Mouse (Mus musculus): Measurements from ENCODE around the gene AC124502.3. TPM values are rescaled to one million over a fixed set of nuclear protein-coding genes. Genes with fewer than 3 reads are reported as not detected.

Gene AC124502.3
- polyA plus RNA-seq, 1 experiment, result 0.34 TPM

- DNase-seq (ENCODE audit: low read depth), result no peak
Observed at GRCm38 (mm10) chr19:5032686-5033085, 6.0 kb upstream of the AC124502.3 start.

GRCm38 (mm10) chr19:5036577-5036976, 2.1 kb upstream of the AC124502.3 start:
- DNase-seq (ENCODE audit: low read depth), result no peak

GRCm38 (mm10) chr19:5037678-5038571, 766 bp upstream of the AC124502.3 start:
- DNase-seq (ENCODE audit: low read depth), result no peak

GRCm38 (mm10) chr19:5039301-5040114, 817 bp downstream of the AC124502.3 start:
- DNase-seq (ENCODE audit: low read depth), result no peak

GRCm38 (mm10) chr19:5040862-5041523, 2.3 kb downstream of the AC124502.3 start, which contains the start of gene Brms1:
Gene Brms1, plus strand, starts transcription at chr19:5041354.
- DNase-seq (ENCODE audit: low read depth), result no peak

- no peak for DNase-seq (ENCODE audit: low read depth)
Observed at GRCm38 (mm10) chr19:5041588-5041987, 2.9 kb downstream of the AC124502.3 start.

- no peak for DNase-seq (ENCODE audit: low read depth)
Observed at GRCm38 (mm10) chr19:5045531-5045930, 6.8 kb downstream of the AC124502.3 start.

GRCm38 (mm10) chr19:5048138-5049056, 9.7 kb downstream of the AC124502.3 start:
- DNase-seq (ENCODE audit: low read depth), result no peak

GRCm38 (mm10) chr19:5049325-5049724, 10.6 kb downstream of the AC124502.3 start:
- DNase-seq (ENCODE audit: low read depth), result no peak

- peak; percentile 68 for DNase-seq (ENCODE audit: low read depth)
Observed at GRCm38 (mm10) chr19:5050047-5050905, 11.6 kb downstream of the AC124502.3 start, which contains the start of gene Rin1. Gene Rin1, plus strand, starts transcription at chr19:5050481.

- DNase-seq (ENCODE audit: low read depth), result no peak
Observed at GRCm38 (mm10) chr19:5051031-5051430, 12.3 kb downstream of the AC124502.3 start.

- DNase-seq (ENCODE audit: low read depth), result no peak
Observed at GRCm38 (mm10) chr19:5051515-5051914, 12.8 kb downstream of the AC124502.3 start.

GRCm38 (mm10) chr19:5052166-5052822, 13.6 kb downstream of the AC124502.3 start:
- no peak for DNase-seq (ENCODE audit: low read depth)

- DNase-seq (ENCODE audit: low read depth), result no peak
Observed at GRCm38 (mm10) chr19:5052853-5053252, 14.2 kb downstream of the AC124502.3 start.

- DNase-seq (ENCODE audit: low read depth), result no peak
Observed at GRCm38 (mm10) chr19:5053909-5054308, 15.2 kb downstream of the AC124502.3 start.

GRCm38 (mm10) chr19:5056251-5056650, 17.6 kb downstream of the AC124502.3 start:
- no peak for DNase-seq (ENCODE audit: low read depth)

- DNase-seq (ENCODE audit: low read depth), result no peak
Observed at GRCm38 (mm10) chr19:5057876-5058775, 19.4 kb downstream of the AC124502.3 start.

All from gonadal fat pad, adult 2 months (tissue).